Mouse (Mus musculus) C2C12 (cell line): ENCODE measurements at regions not wholly inside any gene's neighbourhood (a gene's known extent, or its start where the extent isn't known, plus 50 kb on each side); places are given as distances from the start of the nearest gene placed in this dataset.

Source experiments
- CEBPB ChIP-seq: IDR thresholded peaks from one replicate; pipeline ENCODE4 v1.6.1; 2011; ENCODE audit warnings: low read depth, mild to moderate bottlenecking, control low read depth, moderate library complexity
- CTCF ChIP-seq: IDR thresholded peaks from one replicate; pipeline ENCODE4 v1.5.1; 2011; ENCODE audit not compliant: control insufficient read depth, insufficient read depth, insufficient read length
- MAX ChIP-seq: IDR thresholded peaks from one replicate; pipeline ENCODE4 v1.6.1; 2011; ENCODE audit warnings: mild to moderate bottlenecking, control low read depth
- MYOG ChIP-seq: IDR thresholded peaks from one replicate; pipeline ENCODE4 v1.6.1; 2011; ENCODE audit not compliant: control insufficient read depth, insufficient read length; ENCODE audit errors: extremely low read depth
- USF1 ChIP-seq: IDR thresholded peaks from one replicate; pipeline ENCODE4 v1.6.1; 2011; ENCODE audit warnings: low read depth, mild to moderate bottlenecking, control low read depth, moderate library complexity

GRCm38 (mm10) chr6:50885771-50886360 lies 231.6 kb upstream of the Npvf start:
- TF ChIP-seq CTCF (no peak), MYOG (no peak), MAX (no peak), USF1 (no peak), CEBPB (no peak)
